Mouse (Mus musculus) liver, adult 2 months (tissue): ENCODE measurements at regions not wholly inside any gene's neighbourhood (a gene's known extent, or its start where the extent isn't known, plus 50 kb on each side); places are given as distances from the start of the nearest gene placed in this dataset.

ENCODE experiments used
- CTCF ChIP-seq: fragments of 200-500 bp; IDR thresholded peaks from 2 replicates; pipeline ENCODE4 v1.5.1; 2011; ENCODE audit warnings: low read depth, low read length, control low read depth
- POLR2A ChIP-seq: fragments of 200-500 bp; IDR thresholded peaks from 2 replicates; pipeline ENCODE4 v1.6.1; 2011; ENCODE audit warnings: low read length, control low read depth; ENCODE audit not compliant: insufficient read depth; ENCODE audit errors: extremely low read depth

GRCm38 (mm10) chr8:126139546-126139870, 144.5 kb downstream of the Kcnk1 start:
- TF ChIP-seq POLR2A, result no peak
- no peak for TF ChIP-seq CTCF
